Mouse (Mus musculus) lung, embryonic 15.5 days (tissue): ENCODE measurements around the gene Acnat1. TPM values are rescaled to one million over a fixed set of nuclear protein-coding genes. Genes with fewer than 3 reads are reported as not detected.
"Not testable (repeated sequence)": the region's sequence is repeated elsewhere in the genome, so short reads cannot be mapped to it uniquely, and the experiment has no call there.

Source experiments
- ATAC-seq: fragments of 200-750 bp; cut with Nextera tagmentation; 2 replicates; pipeline ENCODE4 v1.8.0; 2017; ENCODE audit warnings: moderate number of reproducible peaks, borderline replicate concordance; ENCODE audit not compliant: low FRiP score, low TSS enrichment; ENCODE audit errors: extremely low read depth
- H3K27ac ChIP-seq: fragments of 300-500 bp; sonication (generic); 2 replicates; pipeline ENCODE4 v1.5.1; 2015; ENCODE audit warnings: moderate library complexity, mild to moderate bottlenecking, inconsistent platforms
- H3K27me3 ChIP-seq: fragments of 300-500 bp; sonication (generic); 2 replicates; pipeline ENCODE4 v1.6.1; 2015; ENCODE audit warnings: inconsistent platforms
- H3K36me3 ChIP-seq: fragments of 300-500 bp; sonication (generic); 2 replicates; pipeline ENCODE4 v1.6.1; 2015; ENCODE audit warnings: inconsistent platforms
- H3K4me1 ChIP-seq: fragments of 300-500 bp; sonication (generic); 2 replicates; pipeline ENCODE4 v1.6.1; 2015; ENCODE audit warnings: inconsistent platforms
- H3K4me2 ChIP-seq: fragments of 300-500 bp; sonication (generic); 2 replicates; pipeline ENCODE4 v1.6.1; 2015; ENCODE audit warnings: inconsistent platforms, mild to moderate bottlenecking, moderate library complexity
- H3K4me3 ChIP-seq: fragments of 300-500 bp; sonication (generic); 2 replicates; pipeline ENCODE4 v1.5.1; 2015; ENCODE audit warnings: mild to moderate bottlenecking, inconsistent platforms
- H3K9ac ChIP-seq: fragments of 300-500 bp; sonication (generic); 2 replicates; pipeline ENCODE4 v1.6.1; 2015; ENCODE audit warnings: inconsistent platforms
- H3K9me3 ChIP-seq: fragments of 300-500 bp; sonication (generic); 2 replicates; pipeline ENCODE4 v1.6.1; 2016; ENCODE audit warnings: inconsistent platforms
- WGBS: fragments of 180-500 bp; shearing (Covaris S2); methylation state at CpG from one replicate; pipeline ENCODE4 v1.1.7; 2015; 5-methylcytosine and 5-hydroxymethylcytosine counted together
- polyA plus RNA-seq: library from polyadenylated mRNA; unstranded; fragments of >200 nt; fragmentation: Nextera tagmentation; extraction: Ambion mirVana; gene quantifications from 2 replicates; pipeline ENCODE4 v1.2.1, GENCODE M21; 2015

The Acnat1 gene
- 0.44 TPM in 1 of 2 replicates, not detected in the other for polyA plus RNA-seq

DNA sequence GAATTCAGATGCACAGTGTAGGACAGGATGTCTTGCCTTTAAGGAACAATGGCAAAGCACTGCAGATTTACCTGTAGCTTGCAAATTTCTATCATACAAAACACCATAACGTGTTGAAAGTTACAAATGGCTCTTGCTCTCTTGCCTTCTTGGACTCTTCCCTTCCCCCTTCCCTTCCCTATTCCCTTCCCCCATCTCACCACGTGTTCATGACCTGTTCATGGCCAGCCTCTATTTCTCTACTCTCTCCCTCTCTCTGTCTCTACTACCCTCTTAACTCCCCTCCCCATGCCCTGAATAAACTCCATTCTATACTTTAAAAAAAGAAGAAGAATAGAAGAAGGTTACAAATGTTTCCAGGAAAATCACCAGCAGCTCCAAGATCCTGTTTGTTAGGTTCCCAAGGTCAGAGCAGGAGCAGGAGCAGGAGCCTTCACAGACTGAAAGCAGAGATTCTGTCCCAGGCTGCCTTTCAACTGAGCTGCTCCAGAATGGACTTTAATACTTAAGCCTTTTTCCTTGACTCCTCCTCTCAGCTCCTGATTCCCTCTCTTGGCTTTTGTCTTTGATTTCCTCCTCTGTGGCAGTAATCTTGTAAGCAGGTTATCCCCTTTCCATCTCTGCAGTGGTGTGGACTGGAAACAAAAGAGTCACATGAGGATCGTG is at the start of gene Acnat1:
Gene Acnat1 (minus strand): TSS at position 478 of the 666 bp plus-strand sequence.
- H3K27me3 ChIP-seq, result no peaks in the 10 kb centered on the region
- WGBS, result 44% methylated on average over 3 of the region's 3 CpGs
- no peak for ATAC-seq
- no peak within 1 kb of the TSS for H3K4me3 ChIP-seq
- 0 out of 2 replicates have a peak, but pooled peaks cover 6% of the 10 kb centered on the region for H3K4me1 ChIP-seq
- H3K4me2 ChIP-seq, result no peak within 1 kb of the TSS
- H3K36me3 ChIP-seq, result no peaks in the 10 kb centered on the region
- no peak within 1 kb of the TSS for H3K9ac ChIP-seq
- H3K27ac ChIP-seq, result no peak within 1 kb of the TSS
- no peaks in the 10 kb centered on the region for H3K9me3 ChIP-seq

DNA sequence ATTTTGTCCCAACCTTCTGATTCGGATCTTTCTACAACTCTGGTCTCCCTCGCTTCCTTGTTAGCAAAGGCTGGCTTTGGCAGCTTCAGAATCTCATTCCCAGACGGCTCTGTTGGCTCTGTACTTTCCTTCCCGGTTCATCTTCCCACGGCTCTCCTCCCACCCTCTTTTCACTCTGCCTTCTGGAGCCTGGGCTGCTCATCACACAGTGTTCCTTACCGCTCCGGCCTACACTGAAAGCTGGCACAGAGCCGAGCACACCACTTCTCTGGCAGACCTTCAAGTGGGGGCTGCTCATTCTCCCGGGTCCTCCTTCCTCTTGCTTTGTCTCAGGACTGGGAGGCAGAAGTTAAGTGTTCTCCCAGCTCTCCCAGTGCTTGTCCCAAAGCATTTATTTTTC is 48.9 kb upstream of the Acnat1 start:
- WGBS, result 65% methylated on average over 9 of the region's 9 CpGs
- peak overlapping the region; percentile 71 for H3K4me2 ChIP-seq

GRCm38 (mm10) chr4:49521346-49521745 is 47.6 kb upstream of the Acnat1 start:
- Histone ChIP-seq H3K9me3 (no peaks in the 10 kb centered on the region), H3K4me3 (peak overlapping the region; percentile 73), H3K27me3 (no peaks in the 10 kb centered on the region), H3K9ac (peak overlapping the region; percentile 68), H3K4me1 (peaks cover 13% of the 10 kb centered on the region; the same call in 1 of the 2 replicates), H3K36me3 (peaks cover 3% of the 10 kb centered on the region; the same call in 1 of the 2 replicates), H3K27ac (no peak overlapping the region), H3K4me2 (peak overlapping the region; percentile 71)
- under 1% methylated on average over 17 of the region's 17 CpGs for WGBS
- peak; percentile 35; the same call in 1 of the 2 replicates for ATAC-seq

More for the DNA sequence above, 48.9 kb upstream of the Acnat1 start:
- peaks cover 5% of the 10 kb centered on the region for H3K36me3 ChIP-seq
- no peak for ATAC-seq
- H3K4me1 ChIP-seq, result peaks cover 13% of the 10 kb centered on the region; the same call in 1 of the 2 replicates
- H3K27ac ChIP-seq, result no peak overlapping the region
- H3K9ac ChIP-seq, result no peak overlapping the region
- H3K9me3 ChIP-seq, result no peaks in the 10 kb centered on the region
- no peaks in the 10 kb centered on the region for H3K27me3 ChIP-seq
- H3K4me3 ChIP-seq, result no peak overlapping the region

GRCm38 (mm10) chr4:49520572-49521340 is 47.0 kb upstream of the Acnat1 start, which contains the start of the genes Mrpl50 and Zfp189:
Mrpl50 (minus strand) TSS chr4:49521093.
Zfp189 (plus strand) TSS chr4:49521176.
- H3K27ac ChIP-seq, result peak within 1 kb of the TSS; percentile 64
- peak within 1 kb of the TSS; percentile 68 for H3K9ac ChIP-seq
- peak within 1 kb of the TSS; percentile 71 for H3K4me2 ChIP-seq
- peak; percentile 99 for ATAC-seq
- WGBS, result under 1% methylated on average over 41 of the region's 41 CpGs
- H3K4me1 ChIP-seq, result peaks cover 13% of the 10 kb centered on the region; the same call in 1 of the 2 replicates
- H3K9me3 ChIP-seq, result no peaks in the 10 kb centered on the region
- H3K27me3 ChIP-seq, result no peaks in the 10 kb centered on the region
- peaks cover 3% of the 10 kb centered on the region; the same call in 1 of the 2 replicates for H3K36me3 ChIP-seq
- peak within 1 kb of the TSS; percentile 73 for H3K4me3 ChIP-seq

DNA sequence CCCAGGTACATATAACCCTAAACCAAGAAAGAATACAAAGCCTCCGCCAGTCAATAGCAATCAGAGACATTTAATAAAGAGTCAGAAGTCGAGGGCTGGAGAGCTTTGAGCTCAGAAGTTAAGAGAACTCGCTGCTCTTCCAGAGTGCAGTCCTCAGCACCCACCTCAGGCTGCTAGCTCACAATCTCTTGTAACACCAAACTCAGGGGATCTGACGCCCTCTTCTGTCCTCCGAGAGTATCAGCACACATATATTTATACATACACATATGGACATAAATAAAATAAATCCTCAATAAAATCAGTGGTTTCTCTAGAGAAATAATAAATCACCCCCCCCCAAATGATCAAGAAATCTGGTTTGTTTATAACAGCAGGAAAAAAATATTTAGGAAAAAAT is 45.8 kb upstream of the Acnat1 start:
- no peaks in the 10 kb centered on the region; the same call in 1 of the 2 replicates for H3K36me3 ChIP-seq
- H3K9me3 ChIP-seq, result no peaks in the 10 kb centered on the region
- WGBS, result 80% methylated on average over 5 of the region's 5 CpGs
- peaks cover 13% of the 10 kb centered on the region; the same call in 1 of the 2 replicates for H3K4me1 ChIP-seq
- ATAC-seq, result no peak
- peak overlapping the region; percentile 58 for H3K4me2 ChIP-seq
- no peak overlapping the region for H3K27ac ChIP-seq
- H3K27me3 ChIP-seq, result no peaks in the 10 kb centered on the region
- peak overlapping the region; percentile 7; the same call in 1 of the 2 replicates for H3K4me3 ChIP-seq
- H3K9ac ChIP-seq, result no peak overlapping the region

- Histone ChIP-seq H3K4me2 (no peak overlapping the region), H3K36me3 (peaks cover 27% of the 10 kb centered on the region), H3K4me1 (0 out of 2 replicates have a peak, but pooled peaks cover 2% of the 10 kb centered on the region), H3K27me3 (no peaks in the 10 kb centered on the region), H3K27ac (no peak overlapping the region), H3K9me3 (no peaks in the 10 kb centered on the region), H3K9ac (no peak overlapping the region), H3K4me3 (no peak overlapping the region)
- ATAC-seq, result no peak
- WGBS, result 96% methylated on average over 6 of the region's 6 CpGs
Measured at GRCm38 (mm10) chr4:49514441-49514840, 40.7 kb upstream of the Acnat1 start.

GRCm38 (mm10) chr4:49512636-49513035 is 38.9 kb upstream of the Acnat1 start:
- Histone ChIP-seq H3K36me3 (peaks cover 27% of the 10 kb centered on the region), H3K9ac (no peak overlapping the region), H3K4me2 (no peak overlapping the region), H3K4me1 (no peaks in the 10 kb centered on the region), H3K27me3 (no peaks in the 10 kb centered on the region), H3K9me3 (no peaks in the 10 kb centered on the region), H3K27ac (no peak overlapping the region), H3K4me3 (no peak overlapping the region)
- ATAC-seq, result no peak
- 91% methylated on average over 4 of the region's 4 CpGs for WGBS

DNA sequence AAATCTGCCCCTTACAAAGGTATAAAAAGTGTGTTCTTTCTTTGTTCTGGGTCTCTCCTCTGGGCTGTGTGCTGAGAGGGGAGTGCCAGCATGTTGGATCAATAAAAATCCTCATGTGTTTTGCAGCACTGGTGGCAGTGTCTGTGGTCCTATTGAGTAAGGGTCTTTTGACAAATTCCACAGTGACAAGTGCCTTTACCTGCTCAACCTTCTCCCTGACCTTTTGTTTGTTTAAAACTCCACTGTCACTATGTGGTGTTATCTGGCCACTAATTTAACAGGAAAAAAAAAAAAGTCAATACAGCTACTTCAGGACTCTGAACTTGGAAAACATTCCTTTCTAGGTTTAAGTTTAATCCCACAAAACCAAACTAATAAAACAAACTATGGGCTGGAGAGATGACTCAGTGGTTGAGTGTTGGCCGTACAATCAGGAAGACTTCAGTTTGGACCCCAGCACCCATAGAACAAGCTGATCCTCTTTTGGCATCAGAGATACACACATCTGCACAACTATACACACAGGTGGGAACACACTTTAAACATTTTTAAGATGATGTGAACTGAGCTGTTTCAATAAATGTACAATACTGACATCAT is 36.6 kb upstream of the Acnat1 start:
- H3K9me3 ChIP-seq, H3K9ac ChIP-seq, H3K4me1 ChIP-seq, ATAC-seq, H3K4me3 ChIP-seq, H3K27me3 ChIP-seq, H3K27ac ChIP-seq, H3K4me2 ChIP-seq: not testable (repeated sequence)
- H3K36me3 ChIP-seq, result peaks cover 27% of the 10 kb centered on the region
- WGBS, result 67% methylated on average over 1 of the region's 1 CpGs

GRCm38 (mm10) chr4:49509183-49509582 is 35.5 kb upstream of the Acnat1 start:
- Histone ChIP-seq H3K4me2 (no peak overlapping the region), H3K36me3 (peaks cover 24% of the 10 kb centered on the region), H3K4me3 (no peak overlapping the region), H3K9ac (no peak overlapping the region), H3K27ac (no peak overlapping the region), H3K4me1 (no peaks in the 10 kb centered on the region), H3K27me3 (no peaks in the 10 kb centered on the region), H3K9me3 (no peaks in the 10 kb centered on the region)
- no peak for ATAC-seq
- WGBS, result 70% methylated on average over 2 of the region's 2 CpGs

GRCm38 (mm10) chr4:49506386-49506785 is 32.7 kb upstream of the Acnat1 start, which contains the start of gene Baat:
Baat (minus strand) TSS chr4:49506557.
- no peaks in the 10 kb centered on the region for H3K9me3 ChIP-seq
- no peak within 1 kb of the TSS for H3K4me3 ChIP-seq
- ATAC-seq, result no peak
- no peak within 1 kb of the TSS for H3K4me2 ChIP-seq
- H3K36me3 ChIP-seq, result 0 out of 2 replicates have a peak, but pooled peaks cover under 1% of the 10 kb centered on the region
- H3K27ac ChIP-seq, result no peak within 1 kb of the TSS
- no peak within 1 kb of the TSS for H3K9ac ChIP-seq
- WGBS, result 48% methylated on average over 3 of the region's 3 CpGs
- no peaks in the 10 kb centered on the region for H3K27me3 ChIP-seq
- no peaks in the 10 kb centered on the region for H3K4me1 ChIP-seq

DNA sequence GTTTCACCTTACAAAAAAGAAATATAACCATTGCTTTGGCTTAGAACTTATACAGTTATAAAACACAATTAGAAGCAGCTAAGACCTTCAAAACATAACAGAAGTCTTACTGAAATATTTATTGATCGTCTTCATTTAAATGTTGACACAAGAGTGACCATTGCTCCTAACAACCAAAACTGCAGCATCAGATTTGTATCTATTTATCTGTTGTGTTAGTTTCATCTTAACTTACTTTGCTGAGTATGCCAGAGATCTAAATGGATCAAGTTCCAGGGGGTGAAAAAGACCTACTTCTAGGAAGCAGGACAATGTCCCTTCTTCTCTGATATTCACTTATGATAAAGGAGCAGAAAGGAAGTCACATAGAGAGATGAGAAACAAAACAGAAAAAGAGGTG is 29.9 kb upstream of the Acnat1 start:
- no peaks in the 10 kb centered on the region for H3K36me3 ChIP-seq
- H3K4me1 ChIP-seq, result no peaks in the 10 kb centered on the region
- H3K9me3 ChIP-seq, result no peaks in the 10 kb centered on the region
- H3K27ac ChIP-seq, result no peak overlapping the region
- H3K4me2 ChIP-seq, result no peak overlapping the region
- ATAC-seq, result no peak
- H3K9ac ChIP-seq, result no peak overlapping the region
- WGBS, result 82% methylated on average over 1 of the region's 1 CpGs
- H3K4me3 ChIP-seq, result no peak overlapping the region
- no peaks in the 10 kb centered on the region for H3K27me3 ChIP-seq
